Mouse (Mus musculus) liver, embryonic 14.5 days (tissue): ENCODE measurements around the gene Dscam.

ENCODE experiments used
- CTCF ChIP-seq: IDR thresholded peaks from 2 replicates; pipeline ENCODE4 v1.5.1; 2016; ENCODE audit warnings: antibody characterized with exemption, low read depth, control low read depth
- EP300 ChIP-seq: IDR thresholded peaks from 2 replicates; pipeline ENCODE4 v1.6.1; 2016; ENCODE audit warnings: antibody characterized with exemption, low read depth

DNA sequence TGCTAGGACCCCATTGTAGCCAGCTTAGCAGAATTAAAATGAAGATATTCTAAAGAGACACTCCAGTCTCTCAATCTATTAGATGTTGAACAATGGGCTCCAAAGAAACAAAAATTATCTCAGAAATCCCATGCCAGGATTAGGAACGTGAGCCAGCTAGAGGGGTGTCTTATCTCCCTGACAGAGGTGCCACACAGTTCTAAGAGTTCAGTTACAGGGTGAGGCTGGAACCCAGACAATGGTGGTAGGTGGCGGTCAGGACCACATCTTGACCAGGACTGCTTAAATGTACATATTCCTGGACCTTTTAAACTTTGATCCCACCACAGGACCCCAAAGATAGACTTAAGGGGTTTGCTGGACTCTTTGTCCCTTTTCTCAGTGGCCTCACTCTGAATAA, 200.1 kb downstream of the Dscam start:
- no peak for TF ChIP-seq CTCF
- TF ChIP-seq EP300: no peak
